Mouse (Mus musculus) intestine, postnatal 0 days (tissue): ENCODE results near the gene Olfr430. TPM values are rescaled to one million over a fixed set of nuclear protein-coding genes. Genes with fewer than 3 reads are reported as not detected.
"Not testable (repeated sequence)": the region's sequence is repeated elsewhere in the genome, so short reads cannot be mapped to it uniquely, and the experiment has no call there.

Source experiments
- ATAC-seq: fragments of 200-750 bp; cut with Nextera tagmentation; 2 replicates; pipeline ENCODE4 v1.8.0; 2017; ENCODE audit warnings: mild to moderate bottlenecking, moderate TSS enrichment, moderate library complexity
- H3K27ac ChIP-seq: fragments of 300-500 bp; sonication (generic); 2 replicates; pipeline ENCODE4 v1.5.1; 2014; ENCODE audit warnings: mild to moderate bottlenecking, low read depth, low read length, moderate library complexity
- H3K27me3 ChIP-seq: fragments of 300-500 bp; sonication (generic); replicated peaks from 2 replicates; pipeline ENCODE4 v1.6.1; 2014; ENCODE audit warnings: low read length, mixed read lengths; ENCODE audit not compliant: control insufficient read depth, insufficient read depth
- H3K36me3 ChIP-seq: fragments of 300-500 bp; sonication (generic); 2 replicates; pipeline ENCODE4 v1.6.1; 2014; ENCODE audit warnings: mild to moderate bottlenecking, moderate library complexity; ENCODE audit not compliant: control insufficient read depth, insufficient read depth
- H3K4me1 ChIP-seq: fragments of 300-500 bp; sonication (generic); replicated peaks from 2 replicates; pipeline ENCODE4 v1.6.1; 2014; ENCODE audit warnings: antibody characterized with exemption, low read length, mixed read lengths; ENCODE audit not compliant: control insufficient read depth, insufficient read depth
- H3K4me2 ChIP-seq: fragments of 300-500 bp; sonication (generic); replicated peaks from 2 replicates; pipeline ENCODE4 v1.6.1; 2014; ENCODE audit warnings: low read depth, mild to moderate bottlenecking, moderate library complexity
- H3K4me3 ChIP-seq: fragments of 300-500 bp; sonication (generic); 2 replicates; pipeline ENCODE4 v1.5.1; 2014; ENCODE audit warnings: low read depth, low read length
- H3K9ac ChIP-seq: fragments of 300-500 bp; sonication (generic); 2 replicates; pipeline ENCODE4 v1.6.1; 2014; ENCODE audit warnings: mild to moderate bottlenecking, low read depth, low read length
- H3K9me3 ChIP-seq: fragments of 300-500 bp; sonication (generic); 2 replicates; pipeline ENCODE4 v1.6.1; 2016; ENCODE audit warnings: mixed run types; ENCODE audit not compliant: control insufficient read depth
- CTCF ChIP-seq: sonication (generic); IDR thresholded peaks from 2 replicates; pipeline ENCODE4 v1.5.1; 2016; ENCODE audit warnings: low read depth, mild to moderate bottlenecking, control low read depth, antibody characterized with exemption, moderate library complexity
- WGBS: fragments of 180-500 bp; shearing (Covaris S2); extraction: QIAGEN DNeasy Blood & Tissue Kit; methylation state at CpG from one replicate; pipeline ENCODE4 v1.1.7; 2014; 5-methylcytosine and 5-hydroxymethylcytosine counted together
- polyA plus RNA-seq: library from polyadenylated mRNA; unstranded; fragments of >200 nt; fragmentation: Nextera tagmentation; extraction: Ambion mirVana; gene quantifications from 2 replicates; pipeline ENCODE4 v1.2.1, GENCODE M21; 2015

The Olfr430 gene
- not detected in 2 replicates for polyA plus RNA-seq

- ATAC-seq, result no peak
- no peak within 1 kb of the TSS for H3K4me2 ChIP-seq
- no peaks in the 10 kb centered on the region for H3K36me3 ChIP-seq
- WGBS, result 92% methylated on average over 3 of the region's 3 CpGs
- H3K9me3 ChIP-seq, result no peaks in the 10 kb centered on the region
- no peak within 1 kb of the TSS for H3K27ac ChIP-seq
- H3K4me3 ChIP-seq, result no peak within 1 kb of the TSS
- H3K9ac ChIP-seq, result no peak within 1 kb of the TSS
- H3K27me3 ChIP-seq, result no peaks in the 10 kb centered on the region
- TF ChIP-seq CTCF, result no peak
- H3K4me1 ChIP-seq, result no peaks in the 10 kb centered on the region
These were observed at the start of gene Olfr430 for GRCm38 (mm10) chr1:174066305-174066704. TSS of gene Olfr430 (plus strand) at chr1:174066605.

GRCm38 (mm10) chr1:174031698-174032097, 34.7 kb upstream of the Olfr430 start, which contains the start of gene Ifi205:
TSS of gene Ifi205 (minus strand) at chr1:174031810.
- no peak within 1 kb of the TSS for H3K9ac ChIP-seq
- no peak within 1 kb of the TSS for H3K4me2 ChIP-seq
- no peak for TF ChIP-seq CTCF
- 0 out of 2 replicates have a peak, but pooled peaks have one; percentile 36 for ATAC-seq
- WGBS, result 29% methylated on average over 1 of the region's 1 CpGs
- H3K4me3 ChIP-seq, result no peak within 1 kb of the TSS
- no peaks in the 10 kb centered on the region for H3K9me3 ChIP-seq
- no peak within 1 kb of the TSS for H3K27ac ChIP-seq
- no peaks in the 10 kb centered on the region for H3K36me3 ChIP-seq
- no peaks in the 10 kb centered on the region for H3K27me3 ChIP-seq
- no peaks in the 10 kb centered on the region for H3K4me1 ChIP-seq

GRCm38 (mm10) chr1:174035841-174036240, 30.6 kb upstream of the Olfr430 start:
- no peak for TF ChIP-seq CTCF
- no peak overlapping the region for H3K4me2 ChIP-seq
- H3K4me1 ChIP-seq, result no peaks in the 10 kb centered on the region
- ATAC-seq, result no peak
- H3K9ac ChIP-seq, result no peak overlapping the region
- H3K27me3 ChIP-seq, result no peaks in the 10 kb centered on the region
- no peaks in the 10 kb centered on the region for H3K9me3 ChIP-seq
- WGBS, result 66% methylated on average over 4 of the region's 4 CpGs
- H3K36me3 ChIP-seq, result no peaks in the 10 kb centered on the region
- H3K27ac ChIP-seq, result no peak overlapping the region
- no peak overlapping the region for H3K4me3 ChIP-seq

GRCm38 (mm10) chr1:174038480-174038879, 27.9 kb upstream of the Olfr430 start:
- no peak for ATAC-seq
- no peak for TF ChIP-seq CTCF
- Histone ChIP-seq H3K4me1 (no peaks in the 10 kb centered on the region), H3K9ac (no peak overlapping the region), H3K4me2 (no peak overlapping the region), H3K9me3 (no peaks in the 10 kb centered on the region), H3K27ac (no peak overlapping the region), H3K4me3 (no peak overlapping the region), H3K36me3 (no peaks in the 10 kb centered on the region), H3K27me3 (no peaks in the 10 kb centered on the region)
- WGBS, result 58% methylated on average over 3 of the region's 3 CpGs

- no peaks in the 10 kb centered on the region for H3K9me3 ChIP-seq
- no peak within 1 kb of the TSS for H3K4me3 ChIP-seq
- no peaks in the 10 kb centered on the region for H3K4me1 ChIP-seq
- H3K4me2 ChIP-seq, result no peak within 1 kb of the TSS
- WGBS, result 77% methylated on average over 7 of the region's 7 CpGs
- no peak within 1 kb of the TSS for H3K9ac ChIP-seq
- no peak within 1 kb of the TSS for H3K27ac ChIP-seq
- no peaks in the 10 kb centered on the region for H3K27me3 ChIP-seq
- TF ChIP-seq CTCF, result no peak
- no peaks in the 10 kb centered on the region for H3K36me3 ChIP-seq
- no peak for ATAC-seq
These were observed 25.8 kb upstream of the Olfr430 start, which contains the start of gene Olfr433 for GRCm38 (mm10) chr1:174040523-174041177. TSS of gene Olfr433 (plus strand) at chr1:174040705.

- not testable (repeated sequence) for H3K9ac ChIP-seq, H3K27ac ChIP-seq, H3K4me2 ChIP-seq, H3K36me3 ChIP-seq, H3K27me3 ChIP-seq, ATAC-seq, H3K4me3 ChIP-seq, H3K9me3 ChIP-seq, H3K4me1 ChIP-seq
- 91% methylated on average over 12 of the region's 12 CpGs for WGBS
These were observed 24.1 kb upstream of the Olfr430 start for GRCm38 (mm10) chr1:174042091-174042884.
